Mouse (Mus musculus) heart, postnatal 36 days (tissue): Measurements from ENCODE around the gene Mapkapk3. TPM values are rescaled to one million over a fixed set of nuclear protein-coding genes. Genes with fewer than 3 reads are reported as not detected.
"Not testable (repeated sequence)": the region's sequence is repeated elsewhere in the genome, so short reads cannot be mapped to it uniquely, and the experiment has no call there.

Experiments used
- DNase-seq, 2 experiments: peaks; one replicate each; pipeline ENCODE4 v3.0.0; 2021 to 2022
- intact Hi-C: fragments of 180-260 bp; cut with DNase I; formaldehyde crosslinking; loops from one replicate; pipeline ENCODE4 v1.15.1; 2025
- total RNA-seq, 2 experiments: library from RNA; stranded (reverse); gene quantifications; 2 replicates each; pipeline ENCODE4 v1.2.3; 2021

Mapkapk3 gene
- total RNA-seq, 2 experiments from 2014 or later = 27.0 to 33.6 TPM

GRCm38 (mm10) chr9:107308346-107309000, 18.8 kb upstream of the Mapkapk3 start:
- DNase-seq = no peak
- intact Hi-C loops = no loop called here

GRCm38 (mm10) chr9:107307886-107308285, 18.2 kb upstream of the Mapkapk3 start:
- intact Hi-C loops = no loop called here
- DNase-seq = peak; percentile 79 to 84

GRCm38 (mm10) chr9:107307099-107307872, 17.6 kb upstream of the Mapkapk3 start:
- peak in 1 of 2 experiments; percentile 52 for DNase-seq
- intact Hi-C loops = no loop called here

GRCm38 (mm10) chr9:107306673-107307072, 17.0 kb upstream of the Mapkapk3 start:
- intact Hi-C loops, DNase-seq: not testable (repeated sequence)

GRCm38 (mm10) chr9:107305601-107306542, 16.2 kb upstream of the Mapkapk3 start:
- DNase-seq = no peak

GRCm38 (mm10) chr9:107305012-107305411, 15.3 kb upstream of the Mapkapk3 start:
- no peak for DNase-seq
- intact Hi-C loops = no loop called here

More at GRCm38 (mm10) chr9:107305601-107306542, 16.2 kb upstream of the Mapkapk3 start:
- intact Hi-C loops = no loop called here

GRCm38 (mm10) chr9:107304383-107304782, 14.7 kb upstream of the Mapkapk3 start:
- no peak for DNase-seq
- intact Hi-C loops = no loop called here

- no peak for DNase-seq
These were observed 14.2 kb upstream of the Mapkapk3 start for GRCm38 (mm10) chr9:107303900-107304299.

GRCm38 (mm10) chr9:107303121-107303820, 13.6 kb upstream of the Mapkapk3 start:
- intact Hi-C loops = no loop called here
- DNase-seq = no peak

More at GRCm38 (mm10) chr9:107303900-107304299, 14.2 kb upstream of the Mapkapk3 start:
- intact Hi-C loops = no loop called here

GRCm38 (mm10) chr9:107302592-107302991, 12.9 kb upstream of the Mapkapk3 start:
- intact Hi-C loops = no loop called here
- DNase-seq = no peak

GRCm38 (mm10) chr9:107301554-107302331, 12.1 kb upstream of the Mapkapk3 start:
- intact Hi-C loops = loop anchor here (2.0 kb wide), 1 partner anchor 23 kb away; no protein-coding TSS in a partner anchor
- DNase-seq = no peak

GRCm38 (mm10) chr9:107300224-107300973, 10.7 kb upstream of the Mapkapk3 start:
- no peak for DNase-seq
- intact Hi-C loops = loop anchor here (2.0 kb wide), 1 partner anchor 24 kb away; no protein-coding TSS in a partner anchor

- intact Hi-C loops = loop anchor here (2.0 kb wide), 1 partner anchor 25 kb away; no protein-coding TSS in a partner anchor
- DNase-seq = peak in 1 of 2 experiments; percentile 57
These were observed 10.1 kb upstream of the Mapkapk3 start for GRCm38 (mm10) chr9:107299783-107300182.

GRCm38 (mm10) chr9:107298876-107299275, 9.2 kb upstream of the Mapkapk3 start:
- DNase-seq = peak in 1 of 2 experiments; percentile 37
- intact Hi-C loops = no loop called here

- intact Hi-C loops = no loop called here
- DNase-seq = peak in 1 of 2 experiments; percentile 53
These were observed 8.5 kb upstream of the Mapkapk3 start for GRCm38 (mm10) chr9:107298059-107298780.

- DNase-seq = no peak
- intact Hi-C loops = no loop called here
These were observed 8.0 kb upstream of the Mapkapk3 start for GRCm38 (mm10) chr9:107297658-107298057.

- intact Hi-C loops = no loop called here
These were observed 7.4 kb upstream of the Mapkapk3 start for GRCm38 (mm10) chr9:107297059-107297458.

More at GRCm38 (mm10) chr9:107297059-107297458, 7.4 kb upstream of the Mapkapk3 start:
- no peak for DNase-seq
